Mouse (Mus musculus) lung, adult 2 months (tissue): ENCODE results near the gene Galk2.

ENCODE experiments used
- CTCF ChIP-seq: fragments of 200-500 bp; IDR thresholded peaks from 2 replicates; pipeline ENCODE4 v1.5.1; 2011; ENCODE audit warnings: mild to moderate bottlenecking, low read length, control low read depth; ENCODE audit not compliant: insufficient read depth
- POLR2A ChIP-seq: fragments of 200-500 bp; IDR thresholded peaks from 2 replicates; pipeline ENCODE4 v1.6.1; 2011; ENCODE audit warnings: low read depth, mild to moderate bottlenecking, control low read depth, low read length, borderline replicate concordance; ENCODE audit errors: extremely low read depth

DNA sequence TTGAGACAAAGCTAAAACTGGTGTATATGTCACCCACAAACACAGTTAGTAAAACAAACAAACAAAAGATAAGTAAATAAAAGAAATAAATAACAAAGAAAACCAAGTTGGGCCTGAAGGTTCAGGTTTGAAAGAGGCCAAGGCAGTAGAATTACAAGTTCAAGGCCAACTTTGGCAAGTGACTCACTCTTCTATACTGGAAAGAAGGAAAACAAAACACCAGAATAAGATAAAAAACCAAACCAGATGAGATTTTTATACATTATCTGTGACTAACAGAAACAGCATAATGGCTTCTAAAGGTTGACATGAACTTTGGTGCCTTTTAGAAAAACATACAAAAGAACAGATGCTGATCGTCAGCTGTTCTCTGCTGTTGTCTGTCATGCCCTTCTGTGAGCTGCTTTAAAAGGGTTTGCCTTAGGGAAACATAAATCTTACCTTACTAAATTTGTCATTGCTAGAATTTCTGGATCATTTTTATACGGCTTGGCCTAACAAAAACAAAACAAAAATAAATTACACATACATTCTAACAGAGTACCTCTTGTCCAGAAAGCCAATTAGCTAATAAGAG, 20.1 kb upstream of the Galk2 start:
- TF ChIP-seq CTCF (no peak), POLR2A (no peak)
